Mouse (Mus musculus): ENCODE measurements around the gene Abtb2.
"Not testable (repeated sequence)": the region's sequence is repeated elsewhere in the genome, so short reads cannot be mapped to it uniquely, and the experiment has no call there.

Gene Abtb2

DNA sequence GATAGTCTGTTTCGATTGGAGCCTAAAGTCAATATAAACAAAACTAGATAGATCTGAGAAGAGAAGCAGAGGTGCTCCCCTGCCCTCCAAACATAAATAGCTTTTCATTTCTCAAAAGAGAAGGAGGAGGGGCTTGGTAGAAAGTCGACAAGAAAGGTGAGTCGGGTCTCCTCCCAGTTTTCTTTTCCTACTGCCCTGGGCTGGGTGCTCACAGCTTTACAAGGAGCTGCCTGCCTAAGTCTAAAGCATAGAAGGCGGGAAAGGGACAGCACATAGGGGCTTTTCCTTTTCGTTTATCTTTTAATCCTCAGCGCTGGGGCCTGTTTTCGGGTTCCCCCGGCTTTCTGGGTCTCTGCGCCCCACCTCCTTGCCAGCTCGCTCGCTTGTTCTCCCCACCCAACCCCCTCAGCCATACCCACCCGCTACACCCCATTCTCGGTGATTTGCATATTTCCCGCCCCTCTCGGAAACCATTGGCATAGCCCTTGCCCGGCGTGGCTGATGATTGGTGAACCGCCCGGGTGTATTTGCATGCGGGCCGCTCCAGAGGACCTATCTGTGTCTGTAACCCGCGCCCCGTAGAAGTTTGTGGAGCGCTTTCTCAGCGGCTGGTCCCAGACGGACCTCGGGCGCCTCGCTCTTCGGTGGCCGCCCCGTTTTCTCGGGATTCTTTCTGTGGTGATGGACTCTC lies at the start of gene Abtb2:
Abtb2 (plus strand) TSS at position 579 of the 691 bp plus-strand sequence.
- DNase-seq (ENCODE audit: low spot score), result peak; percentile 96

DNA sequence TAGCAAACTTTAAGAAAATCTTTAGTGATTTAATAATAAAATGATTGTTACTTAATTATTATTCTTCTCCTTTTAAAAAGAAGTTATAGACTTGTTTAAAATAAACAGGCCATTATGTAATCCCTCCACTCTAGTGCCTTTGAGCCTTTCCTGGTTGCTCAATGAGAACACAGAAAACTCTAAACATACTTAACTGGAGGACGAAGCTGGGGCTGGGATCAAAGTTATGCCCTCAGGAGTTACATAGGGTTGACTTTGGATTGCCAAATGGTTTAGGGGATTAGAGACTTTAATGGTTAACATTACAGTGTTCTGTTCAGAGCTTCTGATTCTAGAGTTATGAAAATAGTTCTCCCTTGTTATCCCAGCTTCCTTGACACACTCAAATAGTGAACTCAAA lies 49.6 kb upstream of the Abtb2 start:
- no peak for DNase-seq (ENCODE audit: low spot score)

DNA sequence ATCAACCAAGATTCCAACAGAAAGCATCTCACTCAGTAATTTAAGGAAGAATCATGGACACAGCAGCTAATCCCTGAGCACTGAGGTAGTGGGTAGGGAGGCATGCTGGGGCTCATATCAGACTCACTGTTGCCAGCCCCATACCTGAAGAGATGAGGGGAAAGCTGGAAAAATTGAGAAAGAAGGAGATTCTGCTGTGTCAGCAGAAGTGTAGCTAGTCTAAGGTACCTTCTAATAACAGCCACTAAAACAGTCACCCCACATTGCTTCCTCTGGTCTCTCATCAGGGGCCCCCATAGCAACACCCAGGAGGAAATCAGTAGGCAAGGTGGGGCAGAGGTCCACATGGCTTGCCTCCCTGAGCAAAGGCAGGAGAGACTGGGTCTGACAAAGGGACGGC lies 40.5 kb upstream of the Abtb2 start:
- no peak for DNase-seq (ENCODE audit: low spot score)

DNA sequence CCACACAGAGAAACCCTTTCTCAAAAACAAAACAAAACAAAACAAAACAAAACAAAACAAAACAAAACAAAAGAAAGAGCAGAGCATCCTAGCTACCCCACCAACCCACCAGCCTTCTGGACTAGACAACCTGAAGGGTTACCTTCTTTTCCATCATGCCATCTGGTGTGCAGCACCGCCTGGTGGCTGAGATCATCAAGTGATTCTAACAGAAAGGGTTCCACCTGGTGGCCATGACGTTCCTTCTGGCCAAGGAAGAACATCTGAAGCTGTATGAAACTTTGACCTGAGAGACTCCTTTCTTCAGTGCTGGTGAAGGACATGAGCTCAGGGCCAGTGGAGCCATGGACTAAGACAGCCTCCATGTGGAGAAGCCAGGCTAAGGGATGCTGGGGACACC lies 19.0 kb upstream of the Abtb2 start:
- peak; percentile 46 for DNase-seq (ENCODE audit: low spot score)

DNA sequence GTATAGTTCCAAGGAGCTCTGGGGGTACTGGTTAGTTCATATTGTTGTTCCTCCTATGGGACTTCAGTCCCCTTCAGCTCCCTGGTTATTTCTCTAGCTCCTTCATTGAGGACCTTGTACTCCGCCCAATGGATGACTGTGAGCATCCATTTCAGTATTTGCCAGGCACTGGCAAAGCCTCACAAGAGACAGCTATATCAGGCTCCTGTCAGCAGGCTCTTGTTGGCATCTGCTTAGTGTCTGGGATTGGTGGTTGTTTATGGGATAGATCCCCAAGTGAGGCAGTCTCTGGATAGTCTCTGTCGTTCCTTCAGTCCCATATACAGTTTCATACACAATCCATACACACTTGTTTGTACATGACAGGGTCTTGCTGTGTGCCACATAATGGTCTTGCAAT lies 15.8 kb upstream of the Abtb2 start:
- not testable (repeated sequence) for DNase-seq (ENCODE audit: low spot score)

DNA sequence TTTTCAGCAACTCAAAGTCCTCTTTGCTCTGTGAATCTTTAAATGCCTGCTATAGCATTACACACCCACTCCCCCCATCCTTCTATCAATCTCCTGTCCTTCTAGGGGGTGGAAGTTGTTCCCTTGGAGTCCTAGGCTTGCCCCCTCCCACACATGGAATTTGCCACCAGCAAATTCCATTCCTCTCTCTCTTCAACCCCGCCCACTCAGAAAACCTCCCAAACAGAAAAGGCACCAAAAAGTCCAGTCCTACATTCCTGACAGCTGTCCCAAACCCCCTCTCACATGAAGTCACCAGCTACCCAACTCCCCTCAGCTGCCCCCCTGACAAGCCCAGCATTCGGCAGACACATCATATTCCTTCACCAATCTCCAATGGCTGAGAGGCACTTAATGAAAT lies 12.1 kb upstream of the Abtb2 start:
- DNase-seq (ENCODE audit: low spot score), result no peak

DNA sequence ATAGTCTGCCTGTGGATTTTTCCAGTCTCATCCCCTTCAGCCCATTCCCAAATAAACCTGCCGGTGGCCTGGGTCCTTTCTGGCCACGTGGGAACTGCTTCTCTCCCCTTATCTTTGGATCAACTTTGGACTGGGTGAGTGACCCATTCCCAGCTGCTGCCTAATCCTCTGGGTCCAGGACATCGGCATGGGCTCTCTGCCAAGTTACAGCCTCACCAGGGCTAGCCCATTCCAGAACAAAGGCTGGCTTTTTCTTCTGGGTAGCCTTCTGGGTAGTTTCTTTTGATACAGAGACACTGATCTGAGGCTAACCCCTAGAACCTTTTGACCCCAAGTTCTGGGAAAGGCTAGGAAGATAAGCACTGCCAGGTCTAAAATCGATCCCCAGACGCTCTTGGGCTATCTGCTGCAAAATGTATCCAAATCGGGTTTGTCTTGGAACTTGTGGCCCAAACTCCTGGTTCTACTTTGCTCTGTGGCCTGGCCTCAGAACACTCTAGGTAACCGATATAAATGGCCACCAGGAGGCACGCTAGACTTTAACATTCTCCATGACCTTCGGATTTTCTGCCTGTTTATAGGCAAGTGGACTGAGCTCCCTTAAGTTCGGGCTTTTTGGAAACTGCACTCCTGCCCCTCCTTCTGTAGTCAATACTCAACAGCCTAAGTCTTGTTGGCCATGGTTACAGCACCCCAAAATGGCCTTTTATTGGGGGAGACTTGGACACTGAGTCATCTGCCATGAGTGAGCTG lies 9.8 kb upstream of the Abtb2 start:
- DNase-seq (ENCODE audit: low spot score), result no peak

DNA sequence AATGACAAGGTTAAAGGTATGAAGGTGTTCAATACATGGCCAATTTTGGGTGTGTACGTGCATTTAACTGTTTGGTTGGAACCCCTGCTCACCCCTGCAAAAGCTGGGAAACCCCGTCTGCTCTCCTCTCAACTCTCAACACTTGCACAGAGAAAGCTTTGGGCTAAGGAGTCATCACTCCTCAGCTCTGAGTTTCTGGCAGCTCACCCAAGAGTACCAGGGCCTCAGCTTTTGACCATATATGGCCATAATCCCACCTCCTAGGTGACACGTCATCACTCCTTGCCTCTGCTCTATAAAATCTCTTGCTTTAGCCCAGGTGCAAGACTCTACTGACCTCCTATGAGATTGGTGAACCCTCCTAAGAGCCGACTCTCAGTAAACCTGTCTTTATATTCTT lies 5.2 kb upstream of the Abtb2 start:
- DNase-seq (ENCODE audit: low spot score), result no peak

DNA sequence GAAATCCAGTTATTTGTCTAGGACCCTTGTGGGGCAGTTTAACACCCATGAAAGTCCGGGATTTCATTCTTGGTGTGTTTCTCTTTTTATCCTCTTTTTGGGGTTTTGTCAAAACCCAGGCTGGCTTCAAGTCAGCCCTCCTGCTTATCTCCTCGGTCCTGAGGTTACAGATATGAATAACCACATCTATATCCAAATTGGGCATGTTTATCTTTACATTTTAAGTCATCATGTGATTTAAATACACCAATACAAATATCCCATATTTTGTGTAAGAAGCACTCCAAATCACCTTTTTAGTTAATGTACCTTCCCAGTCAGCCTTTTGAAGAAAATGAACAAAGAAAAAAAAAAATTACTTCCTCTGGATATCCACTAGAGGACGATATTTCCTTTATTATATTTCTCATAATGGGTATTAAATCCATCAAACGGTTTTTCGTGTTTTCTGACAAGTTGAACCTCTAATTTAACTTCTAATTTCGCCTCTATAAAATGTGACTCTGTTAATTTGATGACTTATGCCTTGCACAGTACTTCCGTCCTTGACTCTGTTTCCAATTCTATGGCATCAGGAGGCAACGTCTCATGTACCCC lies 1.6 kb upstream of the Abtb2 start:
- DNase-seq (ENCODE audit: low spot score), result no peak

DNA sequence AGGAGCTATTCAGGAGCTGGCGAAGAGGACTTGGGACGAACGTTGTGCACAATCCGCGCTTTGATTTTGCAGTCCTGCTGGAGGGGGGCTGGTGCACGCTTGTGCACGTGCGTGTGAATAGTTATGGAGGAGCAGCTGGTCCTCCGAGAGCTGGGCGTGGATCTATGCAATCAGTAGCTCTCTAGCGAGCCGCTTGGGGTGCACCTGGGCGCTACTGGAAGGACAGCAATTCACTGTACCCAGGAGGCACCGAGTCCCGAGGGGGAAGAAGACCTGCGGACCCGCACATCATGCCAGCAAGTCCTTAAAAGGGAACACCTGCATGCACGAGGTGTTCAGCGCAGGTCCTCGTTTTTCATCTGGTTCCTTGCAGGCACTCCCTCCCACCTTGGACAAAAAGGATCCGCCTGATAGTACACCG lies 929 bp upstream of the Abtb2 start:
- DNase-seq (ENCODE audit: low spot score), result peak; percentile 19

DNA sequence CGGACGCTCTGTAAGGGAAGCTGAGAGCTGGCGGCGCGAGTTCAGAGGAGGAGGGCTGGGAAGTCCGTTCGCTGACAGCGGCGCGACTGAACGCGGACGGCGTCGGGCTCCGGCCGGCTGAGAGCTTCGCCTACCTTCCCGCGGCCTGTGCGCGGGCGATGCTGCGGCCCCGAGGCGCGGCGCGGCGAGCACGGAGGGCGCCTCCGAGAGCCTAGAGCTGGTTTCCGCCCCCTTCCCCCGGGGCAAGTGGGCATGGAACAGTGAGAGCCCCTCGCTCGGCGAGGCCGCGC lies 258 bp downstream of the Abtb2 start:
- DNase-seq (ENCODE audit: low spot score), result no peak

DNA sequence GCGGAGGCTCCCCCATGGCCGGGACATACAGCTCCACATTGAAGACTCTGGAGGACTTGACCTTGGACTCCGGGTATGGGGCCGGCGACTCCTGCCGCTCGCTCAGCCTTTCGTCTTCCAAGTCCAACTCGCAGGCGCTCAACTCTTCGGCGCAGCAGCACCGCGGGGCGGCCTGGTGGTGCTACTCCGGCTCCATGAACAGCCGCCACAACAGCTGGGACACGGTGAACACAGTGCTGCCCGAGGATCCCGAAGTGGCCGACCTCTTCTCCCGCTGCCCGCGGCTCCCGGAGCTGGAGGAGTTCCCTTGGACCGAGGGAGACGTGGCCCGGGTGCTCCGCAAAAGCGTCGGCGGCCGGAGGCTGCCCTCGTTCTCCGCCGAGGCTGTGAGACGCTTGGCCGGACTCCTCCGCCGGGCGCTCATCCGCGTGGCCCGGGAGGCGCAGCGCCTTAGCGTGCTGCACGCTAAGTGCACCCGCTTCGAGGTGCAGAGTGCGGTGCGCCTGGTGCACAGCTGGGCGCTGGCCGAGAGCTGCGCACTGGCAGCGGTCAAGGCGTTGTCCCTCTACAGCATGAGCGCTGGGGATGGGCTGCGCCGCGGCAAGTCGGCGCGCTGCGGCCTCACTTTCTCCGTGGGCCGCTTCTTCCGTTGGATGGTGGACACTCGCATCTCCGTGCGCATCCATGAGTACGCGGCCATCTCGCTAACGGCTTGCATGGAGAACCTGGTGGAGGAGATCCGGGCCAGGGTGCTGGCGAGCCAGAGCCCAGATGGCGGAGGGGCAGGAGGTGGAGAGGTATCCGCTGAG lies 807 bp downstream of the Abtb2 start:
- peak; percentile 78 for DNase-seq (ENCODE audit: low spot score)

DNA sequence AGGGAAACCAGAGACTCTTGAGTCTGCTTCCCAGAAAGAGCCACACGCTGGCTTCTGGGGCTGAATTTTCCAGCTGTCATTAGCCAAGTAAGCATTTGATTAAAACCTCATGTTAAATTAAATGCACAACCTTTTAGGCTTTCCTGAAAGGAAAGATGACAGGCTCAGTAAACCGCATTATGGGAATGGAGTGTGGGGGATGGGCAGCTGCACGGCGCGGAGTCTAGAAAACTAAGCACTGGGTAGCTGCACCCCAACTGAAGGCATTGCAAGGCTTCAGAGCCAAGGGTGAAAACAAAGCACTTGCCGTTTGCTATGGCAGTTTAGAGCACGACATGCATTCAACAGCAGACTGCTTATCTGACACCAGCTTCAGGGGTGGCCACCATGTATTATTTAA lies 2.1 kb downstream of the Abtb2 start:
- DNase-seq (ENCODE audit: low spot score), result no peak

DNA sequence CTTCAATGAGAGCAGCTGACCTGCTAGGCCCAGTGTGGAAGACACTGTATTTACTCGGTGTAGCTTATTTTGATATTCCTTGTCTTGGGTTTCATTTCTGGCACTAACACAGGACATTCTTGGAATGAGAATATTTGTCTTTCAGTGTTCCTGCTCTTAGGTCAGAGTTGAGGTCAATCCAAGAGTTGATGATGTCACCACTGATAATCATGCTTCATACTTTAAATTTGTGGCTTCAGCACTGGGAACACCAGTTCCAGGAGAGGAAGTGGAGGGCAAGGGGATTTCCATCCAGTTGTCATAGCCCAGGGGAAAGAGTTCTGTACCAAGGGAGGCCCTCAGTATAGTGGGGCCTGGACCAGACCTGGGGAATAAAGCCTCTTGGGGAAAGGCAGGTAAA lies 3.6 kb downstream of the Abtb2 start:
- no peak for DNase-seq (ENCODE audit: low spot score)

DNA sequence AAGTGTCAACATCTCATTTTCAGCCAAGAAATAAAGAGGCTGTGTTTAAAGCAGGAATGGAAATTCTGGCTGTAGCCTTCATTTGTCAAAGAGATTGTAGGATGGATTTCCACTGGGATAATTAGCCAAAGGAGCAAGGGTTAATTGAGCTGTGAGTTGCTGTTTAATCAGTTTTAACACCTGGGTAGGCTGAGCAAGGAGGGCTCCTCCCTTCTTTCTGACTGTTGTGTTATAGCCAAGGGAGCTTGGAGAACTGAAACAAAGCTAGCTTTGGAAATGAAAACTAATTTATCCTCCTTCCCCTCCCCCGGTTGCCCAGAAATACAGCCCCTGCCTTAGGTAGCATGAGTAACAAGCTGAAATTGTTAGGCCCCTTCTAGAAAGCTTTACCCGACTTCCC lies 6.2 kb downstream of the Abtb2 start:
- no peak for DNase-seq (ENCODE audit: low spot score)

DNA sequence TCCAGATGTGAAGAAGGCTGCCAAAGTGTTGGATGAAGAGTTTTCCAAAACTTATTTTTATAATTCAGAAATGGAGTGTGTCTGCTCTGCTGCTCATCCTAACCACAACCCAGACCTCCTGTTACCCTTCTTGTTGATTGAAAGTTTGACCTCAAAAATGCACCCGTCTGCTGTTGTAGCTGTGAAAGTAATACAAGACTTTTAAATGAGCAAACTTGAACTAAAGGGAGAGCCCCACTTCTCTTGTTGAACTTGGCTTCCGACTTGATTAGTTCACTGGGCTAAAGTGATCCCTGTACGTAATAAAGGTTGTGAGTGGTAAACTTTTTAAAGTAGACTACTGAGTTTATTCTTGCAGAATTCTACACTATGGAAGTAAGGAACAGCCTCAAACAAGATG lies 10.3 kb downstream of the Abtb2 start:
- no peak for DNase-seq (ENCODE audit: low spot score)

DNA sequence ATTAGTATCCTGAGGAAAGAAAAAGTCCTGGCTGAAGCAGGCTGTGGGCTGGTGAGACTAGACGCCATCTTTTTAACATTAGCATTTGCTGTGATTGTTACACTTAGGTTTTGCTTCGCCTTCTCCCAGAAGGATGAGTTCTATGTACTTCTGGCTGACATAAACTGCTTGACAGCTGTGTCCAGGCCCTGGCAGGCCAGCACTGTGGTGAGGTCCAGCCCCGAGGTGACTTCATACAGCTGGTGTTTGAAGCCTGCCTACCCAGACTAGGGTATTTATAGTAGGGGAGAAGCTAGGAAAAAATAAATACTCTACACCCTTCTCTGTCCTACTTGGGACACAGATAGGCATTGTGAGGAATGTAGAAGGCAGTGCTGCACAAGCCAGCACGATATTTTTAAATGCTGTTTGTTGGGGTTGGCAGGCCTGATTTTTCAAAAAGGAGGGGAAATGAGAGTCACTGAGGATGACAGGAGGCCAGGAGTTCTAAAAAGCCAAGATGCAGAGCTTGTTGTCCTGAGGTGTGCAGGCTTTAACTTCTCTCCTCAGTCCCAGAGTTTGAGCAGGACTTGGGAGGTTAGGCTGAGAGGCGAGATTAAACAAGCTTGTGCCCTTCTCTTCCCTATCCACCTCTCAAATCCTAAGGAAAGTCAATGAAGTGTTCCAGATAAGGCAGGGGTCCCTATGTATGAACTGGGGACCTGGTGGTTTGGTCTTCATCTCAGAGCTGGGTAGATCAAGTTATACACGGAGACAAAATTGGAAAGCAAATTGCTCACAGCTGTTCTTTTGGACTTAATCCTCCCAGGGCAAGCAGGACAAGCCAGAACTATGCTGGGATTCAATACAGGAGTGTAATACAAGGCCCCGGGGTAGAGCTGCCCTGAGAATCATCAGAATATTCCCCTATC lies 11.9 kb downstream of the Abtb2 start:
- no peak for DNase-seq (ENCODE audit: low spot score)

DNA sequence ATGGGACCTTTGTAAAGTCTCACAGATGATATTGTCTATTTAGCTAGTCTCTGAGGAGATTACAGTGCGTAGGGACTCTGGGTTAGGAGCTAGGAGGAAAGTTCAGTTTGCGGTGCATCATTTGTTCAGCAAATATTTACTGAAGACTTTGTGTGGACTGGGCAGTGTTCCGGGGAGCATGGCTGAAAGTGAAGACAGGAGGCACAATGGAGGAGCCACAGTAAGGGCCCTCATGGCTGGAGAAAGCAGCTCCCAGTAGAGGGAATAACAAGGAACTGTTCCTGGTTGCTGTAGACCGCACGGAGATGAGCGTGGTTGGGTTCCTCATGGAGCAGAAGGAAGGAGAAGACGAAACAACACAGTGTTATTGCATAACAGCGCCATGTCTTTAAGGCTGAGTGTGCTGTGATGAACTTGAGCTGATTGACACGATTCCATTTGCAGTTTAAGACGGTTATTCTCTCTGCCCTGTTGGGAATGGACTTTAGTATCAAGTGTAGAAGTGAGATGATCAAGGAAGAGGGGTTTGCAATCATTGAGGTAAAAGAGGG lies 12.6 kb downstream of the Abtb2 start:
- peak; percentile 55 for DNase-seq (ENCODE audit: low spot score)

DNA sequence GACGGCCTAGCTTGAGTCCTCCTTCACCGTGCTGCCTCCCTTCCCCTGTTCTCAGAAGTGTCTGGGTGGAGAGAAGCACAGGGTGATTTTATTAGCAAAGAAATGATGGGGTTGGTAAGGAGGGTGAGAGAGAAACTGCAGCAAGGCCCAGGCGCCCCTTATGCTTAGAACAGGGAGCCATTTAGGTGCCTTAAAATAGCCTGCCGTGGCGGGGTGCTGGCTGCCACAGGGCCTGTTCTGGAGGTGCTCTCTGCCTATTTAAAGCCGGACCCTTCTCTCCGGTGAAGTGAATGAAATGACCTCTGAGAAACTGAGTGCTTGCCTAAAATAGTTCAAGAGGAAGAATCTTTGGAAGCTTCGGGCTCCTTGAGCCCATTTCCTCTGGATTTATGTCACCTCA lies 14.6 kb downstream of the Abtb2 start:
- DNase-seq (ENCODE audit: low spot score), result no peak

DNA sequence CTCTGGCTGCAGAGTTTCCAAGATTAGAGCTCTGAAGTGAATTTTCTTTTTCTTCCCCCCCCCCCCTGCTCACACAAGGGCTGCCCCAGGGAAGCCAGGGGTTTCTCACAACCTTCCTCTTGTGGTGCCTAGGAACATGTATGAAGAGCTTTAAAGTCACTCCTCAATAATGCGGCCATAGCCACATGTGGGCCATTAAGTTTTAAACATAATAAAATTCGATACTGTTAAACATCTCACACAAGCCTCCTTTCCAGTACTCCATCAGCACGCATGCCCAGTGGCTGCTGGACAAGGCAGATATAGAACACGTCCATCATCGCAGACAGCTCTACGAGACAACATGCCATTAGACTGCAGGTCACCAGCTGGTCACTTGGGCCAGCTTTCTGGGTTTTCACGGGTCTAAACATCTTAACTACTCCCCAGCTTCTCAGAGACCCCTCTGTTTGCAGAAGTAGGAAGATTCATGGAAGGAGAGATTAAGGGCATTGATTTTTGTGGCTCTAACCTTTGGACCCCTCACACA lies 15.3 kb downstream of the Abtb2 start:
- no peak for DNase-seq (ENCODE audit: low spot score)

DNA sequence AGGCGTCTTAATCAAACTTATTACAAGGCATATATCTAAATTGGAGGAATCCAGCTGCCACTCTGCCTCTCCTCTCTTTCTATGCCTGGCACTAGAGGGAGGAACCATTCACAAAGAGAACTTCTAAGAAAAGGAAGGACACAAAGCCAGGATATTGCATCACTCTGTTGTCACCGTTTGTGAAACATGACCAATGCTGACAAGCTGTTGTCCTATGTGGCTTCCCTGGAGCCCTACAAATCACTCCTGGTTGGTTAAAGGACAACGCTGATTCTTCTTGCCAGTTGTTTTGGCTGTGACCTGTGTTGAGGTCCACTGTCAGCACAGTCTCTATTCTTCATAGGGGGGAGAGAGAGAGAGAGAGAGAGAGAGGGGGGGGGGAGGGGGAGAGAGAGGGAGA lies 17.2 kb downstream of the Abtb2 start:
- no peak for DNase-seq (ENCODE audit: low spot score)

Data from yolk sac, embryonic 10.5 days (tissue).